Mouse (Mus musculus): ENCODE results near the gene Ednrb.

- TF ChIP-seq EP300 (IDR thresholded peaks at IDR 0.05; ENCODE audit: low read depth) (no peak), CTCF (IDR thresholded peaks at IDR 0.05; ENCODE audit: low read depth) (no peak)
These were observed 51.5 kb downstream of the Ednrb start for GRCm38 (mm10) chr14:103792726-103793125.

Data from heart, postnatal 0 days (tissue).